Mouse (Mus musculus): ENCODE results near the gene Tmem145.

DNA sequence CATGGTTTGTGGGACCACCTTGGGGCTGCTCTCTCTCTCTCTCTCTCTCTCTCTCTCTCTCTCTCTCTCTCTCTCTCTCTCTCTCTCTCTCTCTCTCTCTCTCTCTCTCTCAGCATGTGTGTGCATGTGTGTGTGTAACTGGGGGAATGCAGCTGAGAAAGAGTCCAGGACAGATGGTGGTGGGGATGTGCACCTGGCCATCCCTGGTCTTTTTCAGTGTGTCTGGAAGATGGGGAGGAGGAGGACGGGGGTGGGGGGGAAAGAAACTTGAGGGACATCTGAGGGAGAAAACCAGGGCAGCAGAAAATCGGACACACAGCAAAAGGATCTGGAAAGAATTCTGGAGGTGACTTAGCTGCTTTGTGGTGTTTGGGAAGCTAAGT lies 699 bp downstream of the Tmem145 start:
- no peak for TF ChIP-seq CTCF (IDR thresholded peaks at IDR 0.05; ENCODE audit: control insufficient read depth, insufficient read depth, low read length)
- no peak for TF ChIP-seq POLR2A (IDR thresholded peaks at IDR 0.05; ENCODE audit: borderline replicate concordance, control insufficient read depth, low read depth, low read length)
